Mouse (Mus musculus) olfactory bulb, adult 2 months (tissue): Measurements from ENCODE around the gene Ern1.

Experiments
- CTCF ChIP-seq: fragments of 200-500 bp; IDR thresholded peaks from 2 replicates; pipeline ENCODE4 v1.5.1; 2012; ENCODE audit warnings: low read depth, mild to moderate bottlenecking, low read length, moderate library complexity; ENCODE audit not compliant: insufficient read depth
- POLR2A ChIP-seq: fragments of 200-500 bp; IDR thresholded peaks from 2 replicates; pipeline ENCODE4 v1.6.1; 2012; ENCODE audit warnings: mild to moderate bottlenecking, low read depth, low read length, moderate library complexity; ENCODE audit not compliant: insufficient read depth

- TF ChIP-seq CTCF (no peak), POLR2A (no peak)
Measured at GRCm38 (mm10) chr11:106419262-106420102, 68.2 kb downstream of the Ern1 start.
